Mouse (Mus musculus) hematopoietic stem cell, adult 5-6 weeks (primary cell): ENCODE results near the gene Slc12a9. TPM values are rescaled to one million over a fixed set of nuclear protein-coding genes. Genes with fewer than 3 reads are reported as not detected.

Source experiments
- ATAC-seq, 2 experiments: fragments of 125-278 bp in 1 of 2; replicated peaks in 1 of 2; 2 replicates each; pipeline ENCODE4 v1.8.0; 2016 to 2017; ENCODE audit warnings: inconsistent platforms in 2 of 2, mild to moderate bottlenecking in 2 of 2, moderate number of reproducible peaks in 2 of 2, low read depth in 1 of 2, moderate TSS enrichment in 1 of 2; ENCODE audit not compliant: low FRiP score in 2 of 2, poor library complexity in 2 of 2, severe bottlenecking in 2 of 2, insufficient read depth in 1 of 2, low TSS enrichment in 1 of 2
- total RNA-seq: library from RNA; stranded (forward); fragments of 172-1452, 232-1000 nt; gene quantifications from 2 replicates; pipeline ENCODE4 v1.2.3, GENCODE M21; 2017

The Slc12a9 gene
- total RNA-seq, 1 experiment from 2014 or later: 4.2 TPM

DNA sequence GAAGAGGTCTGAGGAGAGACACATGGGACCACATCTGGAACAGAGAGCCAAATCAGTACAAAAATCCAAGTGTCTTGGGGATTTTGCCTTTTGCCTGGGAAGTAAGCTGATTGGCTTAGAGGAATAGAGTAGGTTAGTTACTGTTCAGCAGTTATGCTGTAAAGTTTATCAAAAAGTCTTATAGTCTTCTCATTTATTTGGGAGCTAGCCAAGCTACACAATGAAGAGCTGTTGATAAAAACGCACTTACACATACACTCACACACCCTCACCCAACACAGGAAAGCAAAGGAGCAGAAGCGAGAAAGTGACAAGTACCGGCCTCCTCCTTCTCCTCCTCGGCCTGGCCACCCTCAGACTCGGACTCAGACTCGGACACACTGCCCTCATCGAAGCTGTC, 34.2 kb downstream of the Slc12a9 start:
- ATAC-seq: no peak

DNA sequence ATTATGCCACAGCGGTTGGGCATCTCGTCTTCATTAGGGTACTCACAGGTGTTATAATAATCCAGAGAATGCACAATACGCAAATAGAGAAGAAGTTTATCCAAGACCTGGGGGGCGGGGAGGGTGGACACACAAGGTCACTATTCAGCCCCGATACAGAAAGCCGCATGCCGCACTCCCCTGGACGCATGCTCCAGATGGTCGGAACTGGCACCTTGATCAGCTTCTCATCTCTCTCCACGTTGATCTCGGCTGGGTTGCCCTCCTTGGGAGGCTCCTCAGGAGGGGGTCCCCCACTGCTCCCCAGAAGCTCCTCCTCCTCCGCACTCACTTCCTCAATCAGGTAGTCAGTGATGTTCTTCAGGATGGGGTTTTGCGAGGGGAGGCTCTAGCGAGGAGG, 36.3 kb downstream of the Slc12a9 start:
- ATAC-seq: no peak

DNA sequence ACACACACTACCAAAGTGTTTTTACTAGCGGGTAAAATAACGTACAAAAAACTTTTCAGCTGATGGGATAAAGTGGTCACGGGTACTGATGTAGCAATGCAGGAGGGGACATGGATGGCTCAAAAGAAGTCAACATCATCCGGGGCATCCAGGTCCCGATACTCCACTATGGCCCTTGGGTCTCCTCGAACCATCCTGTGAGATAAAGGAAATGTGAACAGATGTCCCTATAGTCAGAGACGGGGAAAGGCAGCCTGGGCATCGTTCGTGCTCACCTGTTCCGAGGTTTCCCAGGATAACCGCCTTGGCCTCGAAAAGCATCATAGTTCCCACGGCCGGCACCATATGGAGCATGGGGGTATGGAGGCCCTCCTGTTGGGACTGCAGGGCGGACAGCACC, 37.7 kb downstream of the Slc12a9 start:
- ATAC-seq: no peak

DNA sequence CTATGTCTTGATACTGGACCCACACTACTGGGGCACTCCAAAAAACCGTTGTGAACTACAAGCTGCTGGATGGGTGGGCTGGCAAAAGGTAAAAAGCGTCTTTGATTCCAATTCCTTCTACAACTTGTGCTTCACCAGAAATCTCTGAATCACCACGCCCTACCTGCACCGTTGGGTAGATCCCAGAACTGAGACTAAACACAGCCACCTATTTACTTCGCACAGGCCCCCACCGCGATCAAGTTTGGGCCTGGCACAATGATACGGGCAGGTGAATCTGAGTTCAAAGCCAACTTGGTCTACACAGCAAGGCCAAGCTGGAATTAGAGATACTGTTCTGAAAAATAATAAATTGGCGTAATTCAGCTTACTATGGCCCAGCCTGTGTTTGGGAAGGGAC, 38.1 kb downstream of the Slc12a9 start:
- no peak for ATAC-seq

DNA sequence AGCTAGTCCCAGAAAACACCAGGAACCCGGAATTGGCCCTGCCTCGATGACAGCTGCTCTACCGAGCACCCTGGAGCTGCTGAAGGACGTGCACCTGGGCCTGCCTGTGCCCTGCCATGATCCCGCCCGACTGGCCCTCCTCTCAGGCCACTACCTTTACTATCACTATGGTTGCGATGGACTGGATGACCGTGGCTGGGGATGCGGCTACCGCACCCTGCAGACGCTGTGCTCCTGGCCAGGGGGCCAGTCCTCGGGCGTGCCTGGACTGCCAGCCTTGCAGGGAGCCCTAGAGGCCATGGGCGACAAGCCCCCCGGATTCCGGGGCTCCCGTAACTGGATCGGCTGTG, 38.7 kb downstream of the Slc12a9 start:
- ATAC-seq: peak; percentile 0 to 3; a peak in 1 of 4 replicates

DNA sequence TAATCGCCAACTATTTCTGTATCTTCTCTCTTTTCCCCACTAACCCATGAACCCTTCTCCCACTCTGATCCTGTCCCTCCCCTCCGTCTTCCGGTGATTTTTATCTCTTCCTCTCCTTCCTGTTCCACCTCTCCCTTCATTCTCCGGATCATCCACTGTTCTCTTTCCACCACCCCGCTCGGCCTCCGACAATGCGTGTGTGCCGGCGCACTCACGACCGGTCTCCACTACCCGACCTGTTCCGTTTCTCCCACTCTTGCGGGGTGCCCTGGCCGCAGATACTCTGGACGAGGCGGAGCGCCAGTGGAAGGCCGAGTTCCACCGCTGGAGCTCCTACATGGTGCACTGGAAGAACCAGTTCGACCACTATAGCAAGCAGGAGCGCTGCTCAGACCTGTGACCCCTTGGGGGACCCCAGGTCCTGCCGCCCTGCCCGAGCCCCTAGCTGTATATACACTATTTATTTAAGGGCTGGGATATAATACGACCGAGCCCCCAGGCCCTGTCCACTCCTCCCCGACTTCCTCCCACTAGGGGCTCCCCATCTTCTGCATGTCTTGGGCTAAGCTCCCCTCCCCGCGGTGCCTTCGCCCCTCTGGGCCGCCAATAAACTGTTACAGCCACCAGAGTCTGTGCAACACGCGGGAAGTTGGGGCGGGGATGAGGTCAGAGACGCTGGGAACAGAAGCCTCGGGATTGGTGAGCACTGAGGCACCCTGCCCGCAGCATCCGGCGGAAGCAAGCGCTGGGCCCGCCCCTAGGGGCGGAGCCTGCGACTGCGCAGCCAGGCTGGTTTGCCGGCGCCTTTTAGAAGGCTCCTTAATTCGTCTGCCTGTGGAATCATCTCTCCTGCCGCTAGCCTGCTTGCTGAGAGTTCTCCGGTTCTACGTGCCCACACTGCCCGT, 39.3 kb downstream of the Slc12a9 start, which contains the start of gene Ufsp1:
TSS of gene Ufsp1 (plus strand) at position 791 of the 905 bp plus-strand sequence.
- ATAC-seq: peak; percentile 85 to 86

DNA sequence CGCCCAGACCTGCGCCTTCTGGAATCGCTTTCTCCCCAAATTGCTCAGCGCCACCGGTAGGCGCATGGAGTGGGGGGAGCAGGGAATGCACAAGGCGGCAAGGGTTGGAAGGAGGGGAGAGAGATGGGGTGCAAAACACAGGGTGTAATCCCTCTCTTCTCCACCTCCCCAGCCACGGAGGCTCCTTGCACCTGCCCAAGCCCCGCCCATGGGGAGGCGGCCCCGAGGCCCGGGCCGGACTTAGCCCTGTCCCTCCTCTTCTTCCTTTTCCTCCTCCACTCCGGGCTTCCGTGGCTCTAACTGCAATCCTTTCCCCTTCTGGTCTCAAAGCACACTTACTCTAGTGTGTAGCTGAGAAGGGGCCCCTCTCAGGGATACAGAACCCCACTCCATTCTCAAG, 40.1 kb downstream of the Slc12a9 start:
- ATAC-seq: peak; percentile 31 to 38

DNA sequence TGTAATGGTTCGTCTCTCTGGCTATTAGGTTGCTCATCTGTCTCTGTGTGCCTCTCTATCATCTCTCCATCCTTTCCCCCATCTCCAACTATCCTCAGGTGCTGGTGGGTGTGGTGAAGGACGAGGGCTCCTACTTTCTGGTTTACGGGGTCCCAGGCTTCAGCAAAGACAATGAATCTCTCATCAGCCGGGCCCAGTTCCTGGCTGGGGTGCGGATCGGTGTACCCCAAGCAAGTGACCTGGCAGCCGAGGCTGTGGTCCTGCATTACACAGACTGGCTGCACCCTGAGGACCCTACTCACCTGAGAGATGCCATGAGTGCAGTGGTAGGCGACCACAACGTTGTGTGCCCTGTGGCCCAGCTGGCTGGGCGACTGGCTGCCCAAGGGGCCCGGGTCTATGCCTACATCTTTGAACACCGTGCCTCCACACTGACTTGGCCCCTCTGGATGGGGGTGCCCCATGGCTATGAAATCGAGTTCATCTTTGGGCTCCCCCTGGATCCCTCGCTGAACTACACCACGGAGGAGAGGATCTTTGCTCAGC, 41.9 kb downstream of the Slc12a9 start:
- no peak for ATAC-seq

DNA sequence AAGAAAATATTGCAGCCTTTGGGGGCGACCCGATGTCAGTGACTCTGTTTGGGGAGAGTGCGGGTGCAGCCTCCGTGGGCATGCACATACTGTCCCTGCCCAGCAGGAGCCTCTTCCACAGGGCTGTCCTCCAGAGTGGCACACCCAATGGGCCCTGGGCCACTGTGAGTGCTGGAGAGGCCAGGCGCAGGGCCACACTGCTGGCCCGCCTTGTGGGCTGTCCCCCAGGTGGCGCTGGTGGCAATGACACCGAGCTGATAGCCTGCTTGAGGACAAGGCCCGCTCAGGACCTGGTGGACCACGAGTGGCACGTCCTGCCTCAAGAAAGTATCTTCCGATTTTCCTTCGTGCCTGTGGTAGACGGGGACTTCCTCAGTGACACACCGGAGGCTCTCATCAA, 42.7 kb downstream of the Slc12a9 start:
- peak in 1 of 2 experiments; percentile 19; a peak in 1 of 4 replicates for ATAC-seq

DNA sequence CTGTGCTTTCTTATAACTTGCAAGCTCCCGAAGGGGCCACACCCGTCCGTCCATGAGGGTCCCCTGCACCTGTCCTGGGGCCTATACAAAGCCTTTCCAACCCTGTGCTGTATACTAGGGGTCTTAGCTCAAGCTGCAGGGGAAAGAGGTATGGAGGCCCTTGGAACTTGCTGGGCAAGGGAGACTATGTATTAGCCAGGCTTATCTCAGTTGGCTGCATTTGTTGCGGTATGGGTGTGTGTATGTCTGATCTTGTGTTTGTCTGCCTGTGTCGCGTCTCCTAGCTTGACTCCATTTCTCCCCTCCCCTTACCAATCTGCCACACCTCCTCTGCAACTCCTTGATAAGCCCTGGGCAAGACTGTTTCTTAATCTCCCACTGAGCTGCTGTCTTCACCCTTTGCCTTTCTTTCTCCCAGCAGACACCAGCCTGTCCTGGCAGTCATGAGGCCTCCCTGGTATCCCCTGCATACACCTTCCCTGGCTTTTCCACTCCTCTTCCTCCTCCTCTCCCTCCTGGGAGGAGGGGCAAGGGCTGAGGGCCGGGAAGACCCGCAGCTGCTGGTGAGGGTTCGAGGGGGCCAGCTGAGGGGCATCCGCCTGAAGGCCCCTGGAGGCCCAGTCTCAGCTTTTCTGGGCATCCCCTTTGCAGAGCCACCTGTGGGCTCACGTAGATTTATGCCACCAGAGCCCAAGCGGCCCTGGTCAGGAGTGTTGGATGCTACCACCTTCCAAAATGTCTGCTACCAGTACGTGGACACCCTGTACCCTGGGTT, 43.6 kb downstream of the Slc12a9 start:
- ATAC-seq: no peak; a peak in 1 of 4 replicates

DNA sequence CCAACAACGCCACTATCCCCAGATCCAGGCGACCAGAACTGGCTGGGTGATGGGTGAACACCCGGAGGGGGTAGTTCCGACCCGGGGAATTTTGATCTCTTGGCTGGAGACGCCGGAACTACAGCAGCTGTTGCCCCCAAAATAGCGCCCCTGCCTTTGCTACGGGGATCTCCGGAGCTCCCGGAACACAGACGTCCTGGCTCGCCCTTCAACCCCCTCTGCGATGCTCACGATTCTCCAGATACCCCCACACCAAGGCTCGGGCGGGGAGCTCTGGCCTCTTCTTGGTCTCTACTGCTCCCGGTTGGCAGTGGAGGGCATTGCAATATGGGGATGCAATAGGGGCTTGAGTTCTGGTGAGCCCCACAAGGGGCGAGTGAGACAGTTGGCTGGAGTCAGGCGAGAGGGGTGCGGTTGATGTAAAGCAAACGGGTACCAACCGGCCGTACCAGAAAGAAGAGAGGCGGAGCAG, 44.4 kb downstream of the Slc12a9 start:
- ATAC-seq: peak; percentile 9 to 19; a peak in 1 of 4 replicates

DNA sequence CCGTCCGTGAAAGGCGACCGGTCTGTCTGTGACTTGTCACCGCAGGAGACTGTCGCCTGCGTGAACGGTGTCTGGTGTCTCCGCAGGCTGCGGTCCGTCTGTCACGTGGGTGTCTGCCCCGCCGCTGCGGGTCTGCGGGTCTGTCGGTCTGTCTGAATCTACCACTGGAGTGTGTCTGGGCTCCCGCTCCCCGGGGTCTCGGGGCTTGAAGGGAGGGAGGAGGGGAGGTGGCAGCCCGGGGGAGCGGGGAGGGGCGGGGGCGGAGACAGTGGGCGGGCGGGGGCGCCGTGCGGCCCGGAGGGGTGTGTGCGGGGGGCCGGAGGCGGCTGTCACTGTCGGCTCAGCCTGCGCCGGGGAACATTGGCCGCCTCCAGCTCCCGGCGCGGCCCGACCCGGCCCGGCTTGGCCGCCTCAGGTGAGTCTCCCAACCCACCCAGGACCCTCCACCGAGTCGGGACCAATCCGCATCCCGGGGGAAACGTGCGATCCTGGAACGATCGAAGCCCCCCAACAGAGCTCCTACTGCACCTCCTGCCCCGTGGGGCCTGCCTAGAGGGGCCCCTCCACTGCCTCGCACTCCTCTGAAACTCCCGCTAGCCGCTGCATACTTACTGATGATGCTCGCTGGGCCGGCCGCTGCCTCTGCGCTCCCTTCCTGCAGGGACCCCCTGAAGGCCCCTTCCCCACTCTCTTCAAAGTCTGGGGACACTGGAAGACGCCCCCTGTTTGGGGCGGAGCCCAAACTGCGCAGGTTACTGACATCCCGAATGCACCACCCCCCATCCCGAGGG, 45.2 kb downstream of the Slc12a9 start:
- ATAC-seq: no peak

DNA sequence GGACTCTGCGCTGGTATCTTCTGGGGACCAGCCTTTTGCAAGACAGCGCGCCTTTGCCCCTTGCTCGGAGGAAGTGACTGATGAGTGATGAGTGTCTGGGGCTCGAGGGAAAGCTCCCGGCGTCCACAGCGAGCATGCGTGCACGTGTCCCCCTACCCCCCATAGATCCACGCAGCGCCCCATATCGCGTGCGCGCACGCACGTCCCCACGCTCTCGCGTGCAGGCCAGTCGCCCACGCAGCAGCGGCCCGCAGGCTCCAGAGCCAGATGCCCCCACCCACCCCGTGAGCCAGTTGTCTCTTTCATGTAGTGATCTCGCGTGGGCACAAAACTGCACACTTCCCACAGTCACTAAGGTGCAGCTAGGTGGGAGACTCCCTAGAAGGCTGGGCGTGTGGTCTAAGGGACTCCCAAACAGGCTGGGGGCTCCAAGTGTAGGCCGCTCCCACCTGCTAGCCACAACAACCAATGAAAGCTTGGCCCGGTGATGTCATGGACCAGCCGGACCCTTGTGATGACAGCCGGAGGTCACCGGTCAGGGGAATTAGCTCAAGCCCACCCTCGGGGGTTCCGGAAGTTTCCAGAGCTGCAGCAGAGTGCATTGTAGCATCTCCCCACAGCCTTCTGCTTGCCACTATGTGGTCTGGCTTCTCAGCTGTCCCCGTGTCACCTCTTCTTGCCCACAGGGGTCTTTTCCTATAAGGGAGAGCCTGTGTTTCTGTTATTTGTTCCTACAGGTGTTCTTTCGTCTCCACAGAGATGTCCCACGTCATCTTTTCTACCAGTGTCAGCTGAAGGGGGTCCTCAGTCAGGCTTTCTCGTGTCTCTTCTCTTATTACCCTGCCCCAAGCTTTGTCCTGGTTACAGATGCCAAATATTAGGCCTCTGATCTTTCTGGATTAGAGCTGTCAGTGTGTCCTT, 46.1 kb downstream of the Slc12a9 start, which contains the start of gene Ache:
TSS of gene Ache (plus strand) at position 488 of the 921 bp plus-strand sequence.
- no peak for ATAC-seq

DNA sequence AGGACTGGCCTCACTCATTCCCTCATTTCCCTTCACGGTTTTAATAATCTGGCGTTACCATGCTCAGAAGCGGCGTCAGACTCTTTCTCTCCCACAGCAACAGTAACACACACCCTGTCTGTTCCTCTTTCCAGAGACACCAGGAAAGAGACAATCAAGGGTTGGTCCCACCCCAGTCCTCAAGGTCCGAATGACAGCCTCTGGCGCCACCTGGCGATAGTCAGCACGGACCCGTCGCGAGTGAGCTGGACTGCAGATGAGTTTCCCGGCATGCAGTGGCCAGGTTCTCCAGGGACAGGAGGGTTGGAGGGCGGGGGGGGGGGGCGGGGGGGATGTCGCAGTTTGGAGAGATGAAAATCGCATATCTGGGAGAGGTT, 46.8 kb downstream of the Slc12a9 start:
- peak; percentile 67 for ATAC-seq

DNA sequence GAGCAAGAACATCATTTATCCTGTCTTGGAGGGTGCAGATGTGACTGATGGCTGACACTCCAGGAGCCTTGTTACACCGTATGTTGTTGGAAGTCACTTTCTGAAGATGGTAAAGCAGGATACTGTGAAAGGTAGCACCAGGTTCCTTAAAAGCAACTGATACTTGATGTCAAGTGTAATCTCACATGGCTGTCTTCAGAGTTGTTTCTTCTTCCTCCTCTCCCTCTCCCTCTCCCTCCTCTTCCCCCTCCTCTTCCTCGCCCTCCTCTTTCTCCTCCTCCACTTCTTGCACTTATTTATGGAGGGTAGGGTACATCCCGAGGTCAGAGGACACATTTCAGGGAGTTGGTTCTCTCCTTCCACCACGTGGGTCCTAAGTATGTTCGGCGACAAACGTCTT, 47.4 kb downstream of the Slc12a9 start:
- no peak for ATAC-seq

DNA sequence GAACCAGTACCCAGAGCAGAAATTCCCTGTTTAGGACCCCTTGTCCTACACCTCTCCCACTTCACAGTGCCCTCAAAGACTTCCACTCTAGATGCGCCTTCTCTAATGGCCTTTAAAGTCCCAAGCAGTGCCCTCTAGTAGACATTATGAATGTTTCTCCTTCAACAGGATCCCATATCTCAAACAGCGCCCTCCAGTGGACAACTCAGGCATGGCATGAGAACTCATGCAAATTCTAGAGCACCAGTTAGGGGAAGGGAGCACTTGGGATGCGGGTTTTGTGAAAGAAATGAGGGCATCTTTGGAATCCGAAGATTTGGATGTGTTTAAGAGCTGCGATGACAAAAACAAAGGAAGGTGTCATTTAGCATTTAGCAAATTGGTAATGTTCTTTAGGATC, 48.4 kb downstream of the Slc12a9 start:
- ATAC-seq: no peak
